Mouse (Mus musculus): ENCODE data around the gene Arhgef1.

Gene Arhgef1

DNA sequence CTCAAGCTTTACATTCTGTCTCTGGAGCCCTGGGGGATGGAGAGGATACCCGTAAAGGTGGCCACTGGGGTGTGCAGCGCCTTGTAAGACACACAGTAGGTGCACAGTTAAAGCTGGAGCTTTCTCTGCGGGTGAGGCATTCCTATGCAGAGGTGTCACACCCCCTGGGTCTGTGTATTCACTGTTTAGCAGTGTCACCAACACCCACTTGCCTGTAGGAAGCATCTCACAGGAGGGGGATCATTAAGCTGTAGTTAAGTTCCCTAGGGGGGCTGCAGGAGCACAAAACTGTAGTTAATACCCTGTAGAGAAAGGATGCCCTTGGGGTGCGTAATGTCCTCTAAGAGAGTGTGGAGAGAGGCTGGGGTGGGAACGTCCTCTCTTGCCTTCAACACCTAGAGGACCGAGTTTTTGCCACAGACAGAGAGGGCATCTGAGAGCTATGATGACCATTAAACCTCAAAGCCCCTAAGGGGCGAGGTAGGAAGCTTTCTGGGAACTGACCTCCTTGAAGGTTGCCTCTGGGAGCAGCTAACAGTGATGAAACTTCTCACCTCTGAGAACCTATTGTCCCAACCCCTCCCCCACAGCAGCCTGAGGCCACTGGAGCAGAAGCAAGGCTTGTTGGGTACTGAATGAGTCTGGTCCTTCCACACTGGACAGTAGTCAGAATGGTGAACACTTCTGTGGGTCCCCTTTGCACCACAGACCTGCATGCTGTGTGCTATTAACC, 44.8 kb downstream of the Arhgef1 start:
- no peak for DNase-seq

DNA sequence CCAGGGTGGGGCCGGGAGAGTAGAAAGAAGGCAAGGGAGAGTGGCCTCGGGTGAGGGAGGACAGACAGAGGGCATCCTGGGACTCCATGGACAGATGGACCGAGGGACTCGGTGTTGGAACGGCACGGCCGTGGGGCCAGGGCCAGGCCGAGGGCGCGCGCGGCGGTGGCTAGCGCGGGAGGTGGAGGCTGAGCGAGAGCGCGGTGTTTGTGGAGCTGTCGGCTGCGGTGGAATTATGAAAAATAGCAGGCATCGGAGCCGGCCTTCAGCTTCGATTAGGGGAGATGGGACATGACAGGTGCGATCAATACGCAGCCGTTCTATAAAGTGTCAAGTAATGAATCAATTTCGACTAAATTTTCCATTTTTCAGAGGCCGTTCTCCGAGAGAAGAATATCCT, 46.1 kb downstream of the Arhgef1 start:
- no peak for DNase-seq

DNA sequence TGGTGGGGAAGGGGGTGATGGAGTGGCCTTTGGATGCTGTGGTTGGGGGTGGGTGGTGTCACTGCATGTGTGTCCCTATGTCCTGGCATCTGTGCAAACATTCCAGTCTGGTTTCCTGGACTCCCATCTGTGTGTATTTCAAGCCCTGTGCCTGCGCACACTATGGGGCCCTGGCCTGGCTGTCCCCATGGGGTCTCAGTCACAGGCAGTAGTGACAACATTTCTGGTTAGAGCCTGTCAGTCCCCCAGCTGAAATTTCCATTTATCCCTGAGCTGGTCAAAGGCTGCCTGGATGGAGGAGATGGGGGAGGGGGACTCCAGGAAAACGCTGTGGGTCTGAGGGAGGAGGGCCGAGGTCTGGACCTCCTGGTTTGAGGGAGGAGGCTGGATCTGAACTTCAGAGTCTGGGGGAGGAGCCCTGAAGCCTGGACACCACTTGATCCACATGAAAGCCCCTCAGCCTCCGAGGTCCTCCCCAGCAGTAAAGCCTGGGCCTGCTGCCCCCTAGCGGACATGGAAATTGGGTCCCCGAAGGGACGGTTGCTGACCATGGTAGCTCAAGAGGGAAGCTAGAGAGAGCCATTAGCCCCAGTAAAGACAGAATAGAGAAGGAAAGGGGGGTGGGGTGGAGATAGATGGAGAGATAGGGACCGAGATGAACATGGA, 47.4 kb downstream of the Arhgef1 start:
- peak; percentile 63 for DNase-seq

DNA sequence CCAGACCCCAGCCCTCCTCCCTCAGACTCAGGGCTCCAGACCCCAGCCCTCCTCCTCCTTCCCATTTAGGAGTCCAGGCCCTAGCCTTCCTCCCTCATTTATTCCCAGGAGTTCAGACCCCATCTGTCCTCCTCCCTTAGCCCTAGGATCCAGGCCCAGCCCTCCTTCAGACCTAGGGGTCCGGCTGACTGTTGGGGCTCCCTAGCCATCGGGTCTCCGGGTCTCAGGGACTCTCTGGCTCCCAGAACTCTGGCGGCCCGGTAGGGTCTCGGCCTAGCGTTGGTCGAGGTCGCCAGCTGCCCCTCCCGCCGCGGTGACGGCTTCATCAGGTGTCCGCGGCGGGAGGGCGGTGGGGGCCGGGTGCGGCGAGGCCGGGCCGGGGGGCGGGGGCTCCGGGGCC, 51.3 kb downstream of the Arhgef1 start:
- no peak for DNase-seq

DNA sequence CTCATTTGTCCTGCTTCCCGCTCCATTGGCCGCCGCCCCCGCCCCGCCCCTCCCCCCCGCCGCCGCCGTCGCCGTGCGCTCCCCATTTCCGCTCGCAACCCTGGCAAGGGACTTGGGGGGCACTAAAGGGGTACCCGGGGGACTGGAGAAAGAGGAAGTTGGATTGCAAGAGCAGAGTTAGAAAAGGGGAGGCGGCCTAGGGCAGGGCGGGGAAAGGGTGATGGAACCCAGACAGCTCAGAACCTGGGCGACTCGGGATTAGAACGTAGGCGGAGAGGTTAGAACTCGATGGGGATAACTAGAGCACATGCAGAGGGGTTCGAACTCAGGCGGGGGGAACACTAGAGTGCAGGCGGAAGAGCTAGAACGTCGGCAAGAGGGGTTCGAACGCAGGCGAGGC, 51.7 kb downstream of the Arhgef1 start:
- DNase-seq: no peak

DNA sequence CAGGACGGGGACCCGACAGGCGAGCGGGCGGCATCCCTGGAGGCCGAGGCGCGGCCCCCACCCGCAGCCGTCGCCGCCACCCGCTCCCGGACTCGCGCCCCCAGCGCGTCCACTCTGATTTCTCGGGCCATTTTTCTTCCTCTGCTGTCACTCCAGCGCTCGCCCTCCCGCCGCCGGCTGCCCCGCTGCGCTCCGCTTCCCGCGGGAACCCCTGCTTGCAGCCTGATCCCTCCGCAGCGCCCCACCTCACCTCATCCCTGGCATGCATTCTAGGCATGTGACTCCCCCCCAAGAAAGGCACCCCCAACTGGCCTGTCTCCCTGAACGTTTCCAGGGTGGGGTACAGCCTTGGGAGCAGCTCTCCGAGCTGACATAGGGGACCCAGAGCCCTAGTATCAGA, 52.5 kb downstream of the Arhgef1 start:
- no peak for DNase-seq

DNA sequence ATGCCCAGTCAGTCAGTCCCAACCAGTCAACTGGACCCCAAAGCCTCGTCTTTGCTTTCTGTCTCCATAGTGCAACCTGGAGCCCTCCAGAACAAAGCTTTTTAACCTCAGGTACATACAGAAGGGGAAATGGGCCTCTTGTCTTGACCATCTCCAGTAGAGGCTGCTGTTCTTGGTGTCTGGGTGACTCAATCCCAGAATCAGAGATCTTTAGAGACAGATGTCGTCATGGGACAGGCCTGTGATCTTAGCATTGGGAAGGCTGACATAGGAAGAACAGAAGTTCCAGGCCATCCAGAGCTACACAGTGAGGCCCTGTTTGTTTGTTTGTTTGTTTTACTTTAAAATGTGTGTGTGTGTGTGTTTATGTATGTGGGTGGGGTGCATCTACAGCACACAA, 61.6 kb downstream of the Arhgef1 start:
- no peak for DNase-seq

DNA sequence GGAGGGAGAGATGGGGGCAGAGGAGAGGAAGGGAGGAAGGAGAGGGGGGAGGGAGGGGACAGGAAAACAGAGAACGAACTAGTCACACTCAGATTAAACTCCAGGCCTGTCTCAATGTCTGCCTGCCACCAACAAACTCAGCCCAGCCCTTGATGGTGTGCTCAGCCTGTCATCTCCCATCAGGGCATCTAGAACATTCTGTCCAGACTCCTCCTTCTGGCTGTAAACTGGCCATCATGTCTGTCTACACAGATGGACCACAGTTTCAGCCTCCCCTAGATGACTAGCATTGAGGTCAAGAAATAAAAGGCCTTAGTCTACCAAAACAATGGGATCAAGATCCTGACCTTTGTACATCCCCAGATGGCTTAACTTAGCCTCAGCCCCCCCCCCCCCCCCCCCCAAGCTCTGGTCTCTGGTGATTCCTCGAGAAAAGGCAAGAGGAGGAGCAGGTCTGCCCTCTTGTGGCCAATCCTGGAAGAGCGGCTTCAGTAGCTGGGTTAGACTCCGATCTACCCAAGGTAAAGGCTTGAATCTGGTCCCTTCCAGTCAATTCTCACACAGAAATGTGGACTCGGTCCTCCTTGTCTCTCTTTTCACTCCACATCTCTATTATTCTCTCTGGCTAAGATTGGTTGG, 62.3 kb downstream of the Arhgef1 start:
- peak; percentile 91 for DNase-seq

DNA sequence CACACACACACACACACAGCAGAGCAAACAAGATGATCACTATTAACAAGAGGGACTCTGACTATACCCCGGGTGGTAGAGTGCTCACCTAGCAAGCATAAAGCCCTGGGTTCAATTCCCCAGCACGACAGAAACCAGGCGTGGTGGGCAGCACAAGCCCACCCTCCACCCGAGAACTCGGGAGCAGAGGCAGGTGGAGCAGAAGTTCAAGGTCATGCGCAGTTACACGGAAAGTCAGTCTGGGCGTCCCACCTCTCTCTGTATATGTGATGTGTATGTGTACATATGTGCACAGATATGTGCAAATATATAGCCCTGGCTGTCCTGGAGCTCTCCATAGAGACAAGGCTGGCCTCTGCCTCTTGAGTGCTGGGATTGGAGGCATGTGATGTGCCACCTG, 65.3 kb downstream of the Arhgef1 start:
- no peak for DNase-seq

DNA sequence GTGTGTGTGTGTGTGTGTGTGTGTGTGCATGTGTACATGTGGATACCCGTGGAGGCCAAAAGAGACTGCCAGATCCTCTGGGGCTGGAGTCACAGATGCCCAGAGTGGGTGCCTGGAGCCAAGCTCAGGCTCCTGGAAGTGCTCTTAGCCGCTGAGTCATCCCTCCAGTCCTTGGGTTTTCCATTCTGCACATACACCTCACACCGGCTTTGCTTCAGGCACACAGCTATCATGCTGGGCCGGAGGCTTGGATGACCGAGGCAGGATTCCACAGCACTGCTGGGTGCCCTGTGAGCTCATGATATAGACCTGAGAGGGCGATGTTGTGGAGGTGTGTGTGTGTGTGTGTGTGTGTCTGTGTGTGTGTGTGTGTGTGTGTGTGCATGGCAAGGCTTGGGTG, 65.8 kb downstream of the Arhgef1 start:
- peak; percentile 45 for DNase-seq

DNA sequence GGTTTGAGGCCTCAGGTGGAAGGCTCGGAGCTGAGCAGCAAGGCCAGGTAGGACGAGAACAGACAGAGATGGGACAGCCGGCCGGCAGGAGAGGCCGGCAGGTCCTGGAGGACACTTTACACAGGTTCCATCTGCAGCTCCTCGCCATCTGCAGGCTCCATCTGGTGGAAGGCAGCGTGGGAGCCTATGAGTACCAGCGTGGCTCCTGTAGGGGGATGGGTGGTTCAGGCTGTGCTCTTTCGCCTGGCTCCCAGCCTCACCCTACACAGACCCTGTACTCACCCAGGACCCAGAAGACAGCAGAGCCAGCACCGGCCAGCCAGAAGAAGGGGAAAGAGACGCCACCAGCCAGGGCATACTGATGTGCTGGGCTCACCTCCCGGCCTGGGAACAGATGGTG, 67.1 kb downstream of the Arhgef1 start:
- DNase-seq: peak; percentile 80

DNA sequence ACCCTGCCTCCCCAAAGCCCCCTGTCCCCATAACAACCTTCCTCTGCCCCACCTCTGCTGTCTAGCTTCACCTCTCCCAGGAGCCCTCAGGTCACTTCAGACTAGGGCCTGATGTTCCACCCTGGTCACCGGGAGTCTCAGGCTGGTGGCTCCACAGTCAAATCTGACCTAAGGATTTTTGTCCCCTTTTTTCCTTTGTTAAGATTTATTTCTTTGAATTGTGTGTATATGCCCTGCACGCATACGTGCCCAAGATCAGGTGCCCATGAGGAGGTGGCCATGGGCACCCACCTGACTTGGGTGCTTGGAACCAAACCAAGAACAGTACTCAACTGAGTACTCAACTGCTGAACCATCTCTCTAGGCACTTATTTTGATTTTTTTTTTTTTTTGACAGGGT, 67.6 kb downstream of the Arhgef1 start:
- DNase-seq: no peak

DNA sequence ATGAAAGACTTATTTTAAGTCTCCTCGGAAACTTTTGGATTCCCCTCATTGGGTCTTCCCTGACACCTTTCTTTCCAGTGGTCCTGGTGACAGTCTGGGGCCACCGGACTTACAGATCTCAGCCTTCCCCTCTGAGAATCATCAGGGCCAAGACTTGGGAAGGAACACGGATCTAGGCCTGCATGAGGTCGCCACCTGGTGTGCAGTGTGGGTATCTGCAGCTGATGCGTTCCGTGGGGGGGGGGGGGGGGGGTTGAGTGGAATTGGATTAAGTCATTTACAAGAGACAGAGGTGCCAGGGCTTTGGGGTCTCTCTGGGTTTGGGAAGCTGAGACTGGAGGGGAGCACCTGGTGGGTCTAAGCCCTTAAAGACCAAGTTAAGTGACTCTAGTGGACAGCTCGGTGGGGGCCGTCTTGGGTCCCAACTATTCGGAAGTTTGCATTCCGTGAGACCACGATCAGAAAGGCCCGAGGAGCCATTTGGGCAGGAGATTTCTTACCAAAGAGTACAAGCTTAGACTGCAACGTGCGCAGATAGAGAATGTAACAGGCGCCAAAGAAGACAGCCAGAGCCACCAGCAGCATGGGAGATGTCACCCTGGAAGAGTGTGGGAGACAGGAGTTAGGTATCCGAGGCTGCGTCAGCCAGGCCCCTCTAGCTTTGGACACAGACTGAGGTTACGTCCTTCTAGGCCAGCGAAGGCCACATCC, 68.7 kb downstream of the Arhgef1 start:
- peak; percentile 54 for DNase-seq

DNA sequence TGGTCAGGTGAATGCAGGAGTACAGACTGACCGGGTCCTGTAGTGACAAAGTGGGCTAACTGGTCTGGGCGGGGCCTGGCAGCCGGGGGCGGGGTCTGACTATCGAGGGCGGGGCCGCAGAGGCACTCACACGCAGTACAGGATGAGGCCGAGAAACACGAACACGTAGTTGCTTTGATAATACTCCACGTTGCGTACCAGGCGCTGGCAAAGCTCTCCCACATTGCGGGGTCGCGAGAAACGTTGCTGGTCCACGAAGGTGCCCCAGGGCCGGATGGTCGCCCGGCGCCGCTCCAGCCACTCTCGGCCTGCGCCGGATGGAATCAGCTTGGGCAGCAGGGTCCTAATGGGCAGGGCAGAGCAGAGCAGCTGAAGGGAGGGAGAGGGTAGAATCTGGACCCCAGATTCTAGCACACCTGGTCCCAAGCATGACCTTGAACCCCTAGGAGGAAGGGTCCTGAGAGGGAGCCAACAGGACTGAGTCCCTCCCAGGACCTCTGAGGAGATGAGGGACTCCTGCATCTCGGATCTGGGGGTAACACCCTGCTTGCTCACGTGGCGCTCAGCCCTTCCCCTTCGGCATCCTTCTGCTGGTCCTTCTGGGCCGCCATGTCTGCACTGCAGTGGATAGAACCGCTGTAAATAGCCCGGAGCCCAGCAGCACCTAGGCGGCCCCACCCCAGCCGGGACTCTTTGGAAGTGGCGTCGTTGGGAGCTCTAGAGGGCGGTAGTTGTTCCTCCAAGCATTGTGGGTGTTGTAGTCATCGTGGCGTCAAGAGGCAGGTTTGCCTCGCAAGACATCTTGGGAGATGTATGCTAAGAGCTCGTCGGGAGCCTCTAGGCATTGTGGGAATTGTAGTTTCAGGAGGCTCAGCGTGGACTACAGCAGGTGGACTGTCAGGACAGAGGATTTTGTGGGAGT, 69.5 kb downstream of the Arhgef1 start, which contains the start of gene Rabac1:
Gene Rabac1, minus strand, starts transcription at position 783 of the 922 bp plus-strand sequence.
- peak; percentile 89 for DNase-seq

DNA sequence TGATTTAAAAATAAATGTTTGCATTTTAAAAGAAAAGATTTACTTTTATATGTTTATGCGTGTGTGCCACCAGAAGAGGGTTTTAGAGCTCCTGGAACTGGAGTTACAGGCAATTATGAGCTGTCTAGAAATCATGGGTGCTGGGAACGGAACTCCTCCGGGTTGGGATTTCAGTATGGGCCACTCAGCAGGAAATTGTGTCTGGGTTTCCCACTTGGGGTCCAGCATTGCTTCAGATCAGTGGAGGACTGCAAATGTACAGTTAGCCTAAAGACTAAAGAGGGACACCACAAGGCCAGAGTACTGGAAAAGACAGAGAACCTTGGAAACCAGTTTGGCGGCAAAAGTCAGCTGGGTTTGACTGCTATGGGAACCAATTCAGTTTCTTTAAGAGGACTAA, 70.5 kb downstream of the Arhgef1 start:
- DNase-seq: no peak

DNA sequence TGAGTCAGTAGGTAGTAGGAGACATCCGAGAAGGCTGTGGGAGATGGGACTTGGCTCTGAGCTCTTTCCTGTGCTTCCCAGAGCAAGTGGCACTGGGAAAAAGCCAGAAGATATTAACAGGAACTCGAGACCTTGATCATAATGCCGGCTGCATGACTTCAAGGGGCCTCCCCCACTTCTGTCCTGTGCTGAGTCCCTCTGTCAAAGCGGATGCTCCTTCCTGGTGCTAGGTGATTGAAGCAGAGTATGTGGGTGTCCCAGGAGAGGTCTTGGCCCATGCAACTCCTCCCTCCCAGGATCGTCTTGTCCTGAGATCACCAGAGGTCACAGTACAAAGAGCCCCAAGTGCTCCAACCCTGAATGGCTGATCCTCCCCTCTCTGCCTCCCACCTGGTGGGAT, 71.2 kb downstream of the Arhgef1 start:
- DNase-seq: no peak

DNA sequence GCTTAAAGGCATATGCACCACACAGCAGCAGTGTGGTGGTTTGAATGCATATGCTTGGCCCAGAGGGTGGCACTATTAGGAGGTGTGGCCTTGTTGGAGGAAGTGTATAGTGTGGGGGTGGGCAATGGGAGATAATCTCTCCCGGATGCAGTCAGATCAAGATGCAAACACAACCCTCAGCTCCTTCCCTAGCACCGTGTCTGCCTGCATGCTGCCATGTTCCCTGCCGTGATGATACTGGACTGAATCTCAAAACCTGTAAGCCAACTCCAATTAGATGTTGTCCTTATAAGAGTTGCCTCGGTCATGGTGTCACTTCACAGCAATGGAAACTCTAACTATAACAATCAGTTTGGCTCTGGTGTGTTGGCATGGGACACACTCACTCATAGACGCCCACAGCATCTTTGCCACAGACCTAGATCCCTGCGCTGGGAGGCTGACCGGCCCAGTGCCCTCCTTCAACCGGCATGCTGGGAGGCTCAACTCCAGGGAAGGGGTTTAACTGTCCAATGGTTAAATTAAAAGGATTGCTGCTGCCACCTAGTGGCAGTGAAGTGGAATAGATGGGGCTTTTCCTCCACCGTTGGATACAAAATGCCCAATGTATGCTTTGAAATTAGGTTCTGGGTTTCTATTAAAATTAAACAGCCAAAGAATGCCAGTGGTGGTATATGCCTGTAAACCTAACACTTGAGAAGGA, 72.3 kb downstream of the Arhgef1 start:
- DNase-seq: peak; percentile 56

All from cerebellum, adult 8-10 months (tissue).